Mouse (Mus musculus) spleen, postnatal 10 days (tissue): ENCODE results near the gene Fzd4.

Source experiments
- DNase-seq, 2 experiments: peaks; one replicate each; pipeline ENCODE4 v3.0.0; 2021 to 2022; ENCODE audit warnings: low spot score in 2 of 2

Gene Fzd4

DNA sequence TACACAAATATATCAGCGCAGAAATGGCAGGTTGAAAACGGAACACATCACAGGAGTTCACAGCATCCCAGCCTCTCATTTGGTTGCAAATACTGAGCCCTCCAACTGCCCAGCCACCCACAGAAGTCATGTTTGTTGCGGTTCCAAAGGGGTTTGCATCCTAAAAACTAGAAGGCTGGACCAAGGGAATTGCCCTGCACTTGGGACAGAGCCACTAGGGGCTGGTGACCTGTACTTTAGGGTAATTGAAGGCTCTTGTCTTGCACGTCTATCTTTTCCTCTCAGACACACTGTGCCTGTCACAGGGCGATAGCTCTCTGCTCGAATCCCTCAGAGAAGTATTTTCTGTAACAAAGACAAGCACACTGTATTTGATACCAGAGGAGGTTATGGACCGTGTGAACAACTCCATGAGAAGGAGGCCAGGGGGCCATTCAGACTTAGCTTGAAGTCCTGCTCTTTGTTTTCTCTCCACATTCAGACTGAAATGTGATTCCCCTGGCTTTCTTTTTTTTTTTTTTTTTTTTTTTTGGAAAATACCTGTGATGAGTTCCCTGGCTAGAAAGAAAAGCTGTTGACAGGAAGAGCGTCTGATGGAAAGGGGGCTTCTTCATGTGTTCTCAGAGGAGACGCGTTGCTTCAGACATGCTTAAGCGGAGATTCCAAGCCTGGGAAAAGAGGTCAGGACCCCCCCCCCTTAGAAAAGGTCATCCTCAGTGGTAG is 2.9 kb upstream of the Fzd4 start:
- DNase-seq = no peak

DNA sequence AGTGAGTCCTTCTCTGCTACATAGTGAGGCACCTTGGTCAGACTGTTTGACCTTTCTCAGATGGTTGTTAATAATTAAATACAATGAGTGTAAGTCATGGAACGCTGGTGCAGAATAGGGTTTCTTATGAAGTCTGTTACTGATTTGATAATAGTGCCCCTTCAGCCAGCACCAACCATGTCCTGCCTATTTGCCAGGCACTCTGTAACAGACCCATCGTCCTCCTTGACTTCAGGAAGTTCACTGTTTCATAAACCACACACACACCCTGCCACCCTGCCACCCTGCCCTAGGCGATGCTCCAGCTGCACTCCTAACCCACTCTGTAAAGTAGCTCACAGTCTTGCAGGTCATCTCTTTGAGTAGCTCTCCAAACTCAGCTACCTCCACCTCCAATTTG is 2.2 kb upstream of the Fzd4 start:
- DNase-seq = no peak

DNA sequence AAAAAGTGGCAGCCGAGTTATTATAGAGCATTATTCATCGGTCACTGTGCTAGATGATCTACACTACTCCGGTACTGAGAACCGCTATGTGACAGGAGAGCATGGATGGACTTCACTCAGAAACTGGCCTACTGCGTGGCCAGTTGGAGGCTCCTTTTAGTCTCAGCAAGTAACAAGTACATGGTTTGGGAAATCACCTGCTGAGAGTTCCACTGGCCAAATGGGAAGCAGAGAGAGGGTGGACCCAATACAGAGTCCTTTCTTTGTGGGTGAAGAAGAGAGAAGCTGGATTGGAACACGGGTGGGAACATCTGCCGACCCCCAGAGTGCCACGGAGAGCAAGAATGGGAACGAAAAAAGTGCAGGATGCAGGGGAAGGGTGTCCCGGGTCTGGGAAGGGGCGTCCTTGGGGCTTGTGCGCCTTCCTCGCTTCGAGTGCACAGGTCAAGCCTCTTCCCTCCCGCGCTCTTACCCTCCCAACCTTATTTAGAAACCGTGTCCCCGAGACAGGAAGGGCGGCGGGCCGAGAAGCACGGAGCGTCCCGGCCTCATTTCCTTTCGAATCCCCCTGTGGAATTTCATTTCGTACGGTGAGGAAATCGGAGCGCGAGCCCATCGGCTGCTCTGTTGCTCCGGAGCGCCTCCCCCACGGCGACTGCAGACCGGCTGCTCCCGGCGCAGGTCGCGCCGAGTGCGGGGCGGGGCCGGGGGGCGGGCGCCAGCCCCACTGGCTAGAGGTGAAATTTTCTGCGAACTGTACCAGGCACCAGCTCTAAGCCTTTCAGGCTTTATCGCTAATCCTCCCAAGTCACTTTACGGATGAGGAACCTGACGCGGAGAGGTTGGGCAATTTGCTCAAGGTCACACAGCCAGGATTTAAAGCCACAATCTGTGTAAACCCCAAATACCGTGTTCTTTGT is 842 bp upstream of the Fzd4 start:
- DNase-seq = peak; percentile 4 to 36

DNA sequence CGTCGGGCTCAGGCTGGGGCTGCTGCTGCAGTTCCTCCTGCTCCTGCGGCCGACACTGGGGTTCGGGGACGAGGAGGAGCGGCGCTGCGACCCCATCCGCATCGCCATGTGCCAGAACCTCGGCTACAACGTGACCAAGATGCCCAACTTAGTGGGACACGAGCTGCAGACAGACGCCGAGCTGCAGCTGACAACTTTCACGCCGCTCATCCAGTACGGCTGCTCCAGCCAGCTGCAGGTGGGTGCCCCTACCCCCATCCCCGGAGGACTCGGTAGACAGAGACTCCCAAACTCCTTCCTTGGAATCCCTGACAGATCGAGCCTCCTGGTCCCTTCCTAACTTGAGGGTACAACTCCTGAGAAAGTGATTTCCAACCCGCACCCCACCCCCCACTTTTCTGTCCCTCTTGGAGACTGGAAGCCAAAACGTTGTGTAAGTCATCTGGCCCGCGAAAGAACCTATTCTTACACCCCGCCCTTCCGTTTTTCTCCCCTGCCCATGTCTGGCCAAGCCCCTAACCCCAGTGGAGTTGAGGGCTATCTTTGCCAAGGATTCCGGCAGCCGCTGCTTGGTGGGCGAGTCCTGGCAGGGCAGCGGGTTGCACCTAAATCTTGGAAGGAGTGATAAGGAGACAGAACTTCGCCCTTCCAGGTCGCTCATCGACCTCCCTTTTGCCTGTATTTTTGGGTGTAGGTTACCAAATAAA is 732 bp downstream of the Fzd4 start:
- peak in 1 of 2 experiments; percentile 24 for DNase-seq

DNA sequence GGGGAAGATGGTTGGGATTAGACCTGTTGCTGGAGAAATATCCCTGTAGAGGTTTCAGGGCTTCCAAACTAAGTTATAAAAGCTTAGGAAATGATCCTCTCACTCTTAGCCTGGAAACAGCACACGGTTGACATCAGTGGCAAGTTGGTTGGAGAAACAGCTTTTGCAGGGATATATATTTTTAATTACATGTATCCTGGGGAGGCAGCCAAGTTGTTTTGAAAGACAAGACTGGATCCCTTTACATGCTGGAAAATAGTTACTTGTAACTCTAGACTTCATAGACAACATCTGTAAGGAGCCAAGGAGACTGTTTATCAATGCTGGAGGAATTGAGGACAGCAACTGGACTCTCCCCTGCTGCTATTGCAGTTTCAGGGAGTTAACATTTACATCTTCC is 1.9 kb downstream of the Fzd4 start:
- DNase-seq = no peak

DNA sequence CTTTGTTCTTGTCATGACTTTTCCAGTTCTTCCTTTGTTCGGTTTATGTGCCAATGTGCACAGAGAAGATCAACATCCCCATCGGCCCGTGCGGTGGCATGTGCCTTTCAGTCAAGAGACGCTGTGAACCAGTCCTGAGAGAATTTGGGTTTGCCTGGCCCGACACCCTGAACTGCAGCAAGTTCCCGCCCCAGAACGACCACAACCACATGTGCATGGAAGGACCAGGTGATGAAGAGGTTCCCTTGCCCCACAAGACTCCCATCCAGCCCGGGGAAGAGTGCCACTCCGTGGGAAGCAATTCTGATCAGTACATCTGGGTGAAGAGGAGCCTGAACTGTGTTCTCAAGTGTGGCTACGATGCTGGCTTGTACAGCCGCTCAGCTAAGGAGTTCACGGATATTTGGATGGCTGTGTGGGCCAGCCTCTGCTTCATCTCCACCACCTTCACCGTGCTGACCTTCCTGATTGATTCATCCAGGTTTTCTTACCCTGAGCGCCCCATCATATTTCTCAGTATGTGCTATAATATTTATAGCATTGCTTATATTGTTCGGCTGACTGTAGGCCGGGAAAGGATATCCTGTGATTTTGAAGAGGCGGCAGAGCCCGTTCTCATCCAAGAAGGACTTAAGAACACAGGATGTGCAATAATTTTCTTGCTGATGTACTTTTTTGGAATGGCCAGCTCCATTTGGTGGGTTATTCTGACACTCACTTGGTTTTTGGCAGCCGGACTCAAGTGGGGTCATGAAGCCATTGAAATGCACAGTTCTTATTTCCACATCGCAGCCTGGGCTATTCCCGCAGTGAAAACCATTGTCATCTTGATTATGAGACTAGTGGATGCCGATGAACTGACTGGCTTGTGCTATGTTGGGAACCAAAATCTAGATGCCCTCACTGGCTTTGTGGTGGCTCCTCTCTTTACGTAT is 3.1 kb downstream of the Fzd4 start:
- DNase-seq = no peak

DNA sequence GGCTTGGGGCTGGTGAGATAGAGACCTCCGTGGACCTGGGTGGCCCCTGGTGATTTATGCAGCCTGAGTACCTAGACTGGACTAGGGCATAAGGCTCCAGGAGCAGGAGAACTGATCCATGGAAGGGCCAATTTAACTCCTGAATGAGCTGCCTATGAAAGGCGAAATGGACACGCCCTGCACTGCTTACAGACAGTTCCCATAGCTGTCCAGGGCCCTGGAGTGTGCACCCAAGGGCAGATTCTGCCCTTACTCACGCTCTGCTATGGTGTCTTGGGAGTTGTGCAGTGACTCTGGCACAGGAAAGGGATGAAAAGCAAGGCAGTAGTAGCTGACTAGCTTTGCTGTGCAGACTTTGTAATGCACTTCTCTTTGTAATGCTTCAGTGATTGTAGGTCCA is 6.1 kb downstream of the Fzd4 start:
- no peak for DNase-seq

DNA sequence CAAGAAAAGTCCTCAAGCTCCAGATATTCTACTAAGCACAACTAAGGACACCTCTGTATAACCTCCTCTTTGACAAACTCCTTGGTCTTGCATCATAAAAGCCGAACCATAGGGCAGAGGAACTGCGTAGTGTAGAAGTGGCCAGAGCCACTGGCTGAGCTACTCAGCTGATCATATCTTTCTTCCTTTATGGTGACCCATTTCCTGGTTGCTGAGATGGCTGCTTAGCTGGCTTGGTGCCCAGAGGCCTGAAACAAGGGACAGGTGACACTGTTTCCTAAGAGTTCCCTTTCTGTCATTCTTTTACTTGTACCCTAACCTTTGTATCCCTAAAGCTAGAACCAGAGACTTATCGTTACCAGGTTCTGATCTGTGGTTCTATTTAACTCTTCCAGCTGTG is 7.2 kb downstream of the Fzd4 start:
- no peak for DNase-seq

DNA sequence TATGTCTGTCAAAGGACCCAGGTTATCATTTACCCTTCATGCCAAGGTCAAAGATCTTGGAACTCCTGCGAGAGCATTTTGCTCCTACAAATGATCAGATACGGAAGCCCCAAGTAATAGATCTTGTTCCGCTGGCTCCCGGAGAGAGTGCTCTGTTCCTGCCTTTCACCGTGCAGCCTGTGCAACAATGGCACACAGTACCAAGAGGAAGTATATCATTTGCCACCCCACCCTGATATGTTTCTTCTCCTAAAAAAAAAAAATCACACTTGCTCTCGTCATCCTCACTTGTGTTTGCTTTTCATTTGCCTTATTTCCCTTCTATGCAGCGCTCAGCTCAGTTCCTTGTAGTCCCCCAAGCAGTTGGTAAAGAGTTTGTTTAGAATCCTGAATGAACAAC is 7.9 kb downstream of the Fzd4 start:
- no peak for DNase-seq

DNA sequence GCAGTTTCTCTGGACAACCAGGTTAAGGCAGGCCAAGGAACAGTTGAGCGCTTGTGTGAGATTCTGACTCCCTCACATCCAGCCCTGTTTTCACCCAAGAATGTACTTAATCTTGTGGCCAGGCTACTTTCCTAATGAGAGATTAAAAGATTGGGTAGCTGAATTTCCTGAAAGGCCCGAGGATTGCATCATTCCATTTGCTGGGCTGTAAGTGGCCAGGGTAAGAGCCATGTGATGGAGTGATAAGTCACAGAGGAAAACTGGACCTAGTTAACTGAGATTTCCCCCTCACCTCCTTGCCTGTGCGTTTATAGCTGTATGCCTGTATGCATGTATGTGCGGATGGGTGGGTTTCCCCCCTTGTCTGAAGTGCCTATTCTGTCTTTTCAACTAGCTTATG is 11.9 kb downstream of the Fzd4 start:
- DNase-seq = no peak

DNA sequence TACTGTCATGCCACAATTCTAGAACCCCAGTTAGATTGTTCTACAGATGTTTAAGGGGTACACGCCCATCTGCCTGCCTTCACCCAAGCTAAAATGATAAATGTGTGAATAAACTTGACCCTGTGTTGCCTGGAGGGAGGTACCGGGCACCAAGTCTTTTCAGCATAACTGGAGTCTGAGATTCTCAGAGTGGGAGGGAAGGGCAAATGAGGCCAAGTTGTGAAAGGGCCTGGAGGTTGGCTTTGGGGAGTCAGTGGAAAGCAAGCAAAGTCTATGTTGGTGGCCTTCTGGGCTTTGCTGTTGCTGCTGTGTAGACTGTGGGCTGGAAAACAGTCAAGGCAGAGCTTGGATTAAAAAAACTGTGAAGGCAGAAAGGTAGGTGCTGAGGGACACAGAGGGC is 13.6 kb downstream of the Fzd4 start:
- no peak for DNase-seq

DNA sequence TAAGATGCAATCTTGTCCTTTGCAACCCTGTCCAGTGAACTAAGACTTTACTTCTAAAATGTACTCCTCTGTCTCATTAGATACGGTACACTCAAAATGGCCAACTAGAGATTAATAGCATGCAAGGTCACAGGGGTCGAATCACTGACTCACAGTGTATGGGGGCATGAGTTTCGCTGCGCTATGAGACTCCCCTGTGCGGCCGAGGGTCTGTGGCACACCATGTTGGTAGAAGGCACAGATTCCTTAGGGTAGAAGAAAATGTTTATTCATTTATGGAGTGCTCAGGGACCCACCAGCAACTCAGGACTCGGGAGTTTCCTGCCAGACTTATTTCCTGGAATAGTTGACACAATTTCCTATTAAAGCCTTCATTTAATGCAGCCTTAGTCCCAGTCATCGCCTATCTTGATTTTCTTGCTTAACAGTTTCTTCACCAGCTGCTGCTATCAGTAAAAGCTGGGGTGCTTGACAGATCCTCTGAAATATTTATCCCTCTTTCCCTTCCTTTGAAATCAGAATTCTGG is 14.0 kb downstream of the Fzd4 start:
- no peak for DNase-seq

DNA sequence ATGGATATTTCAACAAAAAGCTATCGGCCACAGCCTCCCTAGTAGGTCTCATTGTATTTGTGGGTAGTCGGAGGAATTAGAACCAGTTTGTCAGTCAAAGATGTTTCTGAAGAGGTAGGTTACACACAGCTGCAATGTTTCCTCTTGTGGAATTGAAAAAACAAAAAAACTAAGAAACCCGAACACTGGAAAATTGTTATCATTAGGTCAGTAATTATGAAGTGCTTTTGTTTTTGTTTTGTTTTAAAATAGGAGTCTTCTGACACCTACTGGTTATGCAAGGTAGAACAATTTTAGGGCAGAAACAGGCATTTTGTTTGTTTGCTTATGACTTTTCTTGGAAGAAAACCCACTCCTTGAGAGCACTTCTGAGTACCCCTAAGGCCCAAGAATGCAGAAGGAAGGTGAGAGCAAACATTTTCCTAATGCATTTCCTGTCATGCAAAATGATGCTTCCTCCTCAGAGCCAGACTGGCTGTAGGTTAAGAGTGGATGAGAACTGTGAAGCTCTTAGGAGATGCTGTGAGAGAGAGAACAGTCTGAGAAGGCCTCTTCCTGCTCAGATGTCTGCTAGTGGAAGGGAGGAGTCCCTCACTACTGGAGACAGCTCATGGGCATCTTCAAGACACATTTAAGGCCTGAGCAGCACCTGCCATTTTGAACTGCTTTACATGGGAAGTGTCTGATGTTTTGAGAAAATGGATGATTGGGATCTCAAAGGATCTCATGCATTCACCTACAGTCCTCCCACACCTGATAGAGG is 14.9 kb downstream of the Fzd4 start:
- no peak for DNase-seq

DNA sequence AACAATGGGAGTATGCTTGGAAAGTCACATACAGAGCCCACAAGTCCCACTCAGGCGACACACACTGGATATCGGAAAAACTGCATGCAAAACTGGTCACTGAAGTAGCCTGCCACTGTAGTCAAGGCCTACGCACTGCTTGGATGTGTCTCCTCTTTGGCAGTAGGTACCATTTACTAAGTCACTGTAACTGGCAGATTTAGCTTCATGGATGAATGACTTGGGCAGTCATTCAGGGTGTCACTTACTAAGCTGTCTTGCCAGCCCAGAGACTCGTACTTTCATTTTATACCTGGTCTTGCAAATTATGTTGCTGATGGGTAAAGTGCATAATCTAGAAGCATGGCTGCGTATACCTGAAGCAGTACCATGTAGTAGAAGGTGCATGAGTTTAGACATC is 17.1 kb downstream of the Fzd4 start:
- DNase-seq = no peak

DNA sequence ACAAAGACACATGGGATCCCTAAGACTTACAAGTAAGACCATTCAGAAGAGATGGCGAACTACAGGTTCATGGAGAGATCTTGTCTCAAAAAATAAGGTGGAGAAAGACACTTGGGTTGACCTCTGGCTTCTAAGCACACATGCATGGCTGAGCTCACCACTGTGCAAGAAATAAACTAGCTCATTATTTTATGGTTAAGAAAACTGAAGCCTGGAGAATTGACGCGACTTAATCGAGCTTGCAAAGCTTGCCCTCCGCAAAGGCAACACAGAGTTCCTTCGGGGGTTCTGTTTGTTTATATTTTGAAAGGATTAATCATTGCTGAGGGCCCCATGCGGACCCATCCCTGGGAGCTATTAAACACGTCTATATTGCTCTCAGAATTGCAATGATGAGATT is 18.5 kb downstream of the Fzd4 start:
- no peak for DNase-seq

DNA sequence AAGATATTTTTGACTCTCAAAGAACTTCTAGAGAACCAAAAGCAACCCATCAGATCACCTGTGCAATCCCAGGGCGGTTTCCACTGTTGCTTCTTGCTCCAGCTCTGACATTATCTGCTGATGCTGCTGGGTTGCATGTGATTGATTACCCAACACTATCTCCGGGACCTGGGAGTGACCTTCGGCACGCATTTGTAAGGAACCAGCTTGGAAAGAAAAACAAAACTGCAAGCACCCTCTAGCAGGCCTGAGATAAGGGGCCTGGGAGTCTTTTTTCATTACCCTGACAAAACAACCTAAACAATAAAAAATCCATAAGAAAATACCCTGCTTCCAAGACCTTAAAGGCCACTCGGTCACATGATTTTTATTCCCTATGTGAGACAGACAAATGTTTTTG is 19.0 kb downstream of the Fzd4 start:
- DNase-seq = no peak

DNA sequence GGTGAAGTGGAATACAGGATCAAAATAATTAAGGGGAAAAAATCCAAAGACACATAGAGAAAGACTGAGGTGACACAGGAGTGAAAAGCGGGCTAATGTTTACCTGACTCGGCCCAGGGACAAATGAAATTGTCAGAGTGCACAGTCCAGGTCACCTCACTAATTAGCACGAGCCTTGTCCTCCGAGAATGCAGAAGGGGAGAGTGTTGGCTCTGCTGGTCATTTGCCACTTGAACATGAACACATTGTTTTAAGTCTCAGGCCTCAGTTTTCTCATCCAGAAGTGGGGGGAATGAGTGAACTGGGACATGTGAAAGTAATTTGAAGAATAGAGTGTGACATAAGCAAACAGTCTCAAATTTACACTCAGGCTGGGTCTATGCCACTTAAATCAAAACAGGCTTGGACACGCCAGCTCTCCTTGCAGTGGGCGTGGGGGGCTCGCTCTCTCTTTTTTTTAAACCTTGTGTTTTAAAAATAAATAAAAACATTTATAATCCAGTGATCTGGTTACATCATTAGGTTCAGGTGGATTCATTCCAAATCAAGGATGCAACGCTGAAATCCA is 19.6 kb downstream of the Fzd4 start:
- no peak for DNase-seq

DNA sequence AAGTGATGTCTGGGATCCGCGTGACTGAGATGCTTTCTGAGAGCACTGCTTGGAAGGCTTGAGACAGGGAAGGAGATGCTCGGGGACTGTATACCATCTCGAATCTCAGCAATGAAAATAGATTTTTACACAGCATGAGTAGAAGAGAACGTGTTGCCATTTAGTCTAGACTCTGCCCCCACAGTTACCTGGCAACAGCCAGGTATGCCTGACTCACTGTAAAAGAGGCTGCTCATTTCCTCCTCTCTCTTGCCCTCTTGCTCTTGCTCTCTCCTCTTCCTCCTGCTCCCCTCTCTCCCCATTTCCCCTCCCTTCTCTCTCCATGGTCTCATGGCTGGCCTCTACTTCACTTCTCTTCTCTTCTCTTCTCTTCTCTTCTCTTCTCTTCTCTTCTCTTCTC is 20.5 kb downstream of the Fzd4 start:
- no peak for DNase-seq

DNA sequence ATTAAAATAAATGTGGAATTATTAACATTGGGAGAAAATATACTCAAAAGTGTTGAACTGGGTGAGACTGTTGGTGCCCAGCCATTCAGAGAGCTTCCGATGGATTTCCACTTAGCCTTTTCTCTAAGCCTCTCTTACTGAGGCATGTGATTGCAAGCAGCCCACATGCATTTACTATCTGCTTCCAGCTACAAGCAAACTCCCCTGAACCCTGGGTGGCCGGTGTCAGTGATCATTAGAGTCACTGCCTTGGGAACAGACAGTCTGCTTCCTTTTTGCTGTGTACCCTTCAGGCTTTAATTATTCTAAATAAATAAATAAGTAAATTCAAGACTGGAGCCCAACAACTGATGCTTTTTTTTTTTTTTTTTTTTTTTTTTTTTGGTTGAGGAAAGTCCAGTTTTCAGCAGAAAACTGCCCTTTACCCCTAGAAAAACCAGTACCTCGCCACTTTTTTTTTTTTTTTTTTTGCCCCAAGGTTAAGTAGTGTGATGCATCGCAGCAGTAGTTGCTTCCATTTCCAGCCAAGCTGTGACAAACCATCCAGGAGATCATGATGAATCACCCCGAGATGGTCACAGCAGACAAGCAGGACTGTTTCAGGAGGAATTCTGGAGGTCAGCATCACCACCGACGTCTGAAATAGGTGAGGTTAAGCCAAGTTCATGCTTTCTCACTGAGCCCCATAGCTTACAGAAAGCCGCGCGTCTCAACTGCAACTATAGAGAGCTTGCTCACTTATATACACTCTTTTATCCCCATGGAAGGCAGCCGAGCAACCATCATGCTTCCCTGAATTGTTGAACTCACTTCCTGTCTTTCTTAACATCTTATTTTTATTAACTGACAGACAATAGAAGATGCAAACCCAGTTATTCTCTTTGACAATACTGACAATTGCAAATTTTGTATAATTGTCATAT is 21.9 kb downstream of the Fzd4 start:
- DNase-seq = no peak
